Comparison of ENCODE assay signal across 10 mouse cellular contexts in the genomic region with DNA sequence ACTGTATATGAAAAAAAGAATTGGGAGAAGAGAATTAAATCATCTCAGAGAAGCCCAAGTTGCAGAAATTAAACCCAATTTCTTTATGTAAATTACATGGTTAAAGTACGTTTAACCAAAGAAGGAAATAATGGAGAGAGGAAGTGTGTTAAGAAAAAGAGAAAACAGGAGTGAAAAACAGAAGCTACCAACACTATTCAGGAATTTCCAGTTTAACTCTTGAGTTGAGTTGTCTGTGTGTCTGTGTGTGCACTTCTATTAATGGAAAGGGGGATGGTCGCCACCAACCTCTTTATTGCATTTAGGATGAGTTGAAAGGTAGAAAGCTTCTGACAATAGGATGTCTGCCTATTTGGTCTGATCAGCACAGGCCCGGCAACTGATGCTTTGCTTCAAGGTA.
"Had no signal": no experiment of that assay in that cellular context is flagged by ENCODE, and none has a peak within 500 bp of the region (broad histone marks: within the 10 kb centered on the region; RNA-seq: fewer than 3 reads in every experiment).

No protein-coding gene starts in this region.

- H3K36me3 ChIP-seq: liver, embryonic 13.5 days; midbrain, embryonic 10.5 days; midbrain, embryonic 13.5 days; neural tube, embryonic 12.5 days; neural tube, embryonic 15.5 days had no signal

- H3K27me3 ChIP-seq: liver, embryonic 13.5 days; megakaryocyte, embryonic 14.5 days; midbrain, embryonic 13.5 days; neural tube, embryonic 12.5 days; neural tube, embryonic 15.5 days had no signal

- H3K9ac ChIP-seq: midbrain, embryonic 13.5 days; neural tube, embryonic 12.5 days had no signal

- DNase-seq: kidney, postnatal 4 days; lung, postnatal 36 days; right cerebral cortex, postnatal 4 days; thymus, postnatal 25 days had no signal

- H3K9me3 ChIP-seq: liver, embryonic 13.5 days; megakaryocyte, embryonic 14.5 days; midbrain, embryonic 10.5 days; midbrain, embryonic 13.5 days; neural tube, embryonic 12.5 days; neural tube, embryonic 15.5 days had no signal

- H3K27ac ChIP-seq: neural tube, embryonic 12.5 days had no signal
